Mouse (Mus musculus) myocyte (in vitro differentiated cells): Measurements from ENCODE around the gene Obsl1. TPM values are rescaled to one million over a fixed set of nuclear protein-coding genes. Genes with fewer than 3 reads are reported as not detected.
A peak's percentile ranks its signal among the peaks of the same experiment; 100 is the strongest.

Experiments
- H3K27me3 ChIP-seq: one replicate; pipeline ENCODE4 v1.6.1; 2011; ENCODE audit not compliant: control insufficient read depth, insufficient read depth, insufficient read length
- H3K36me3 ChIP-seq: one replicate; pipeline ENCODE4 v1.6.1; 2011; ENCODE audit not compliant: control insufficient read depth, insufficient read depth
- H3K4me2 ChIP-seq: one replicate; pipeline ENCODE4 v1.6.1; 2011; ENCODE audit warnings: low read depth, control low read depth
- H3K4me3 ChIP-seq: one replicate; pipeline ENCODE4 v1.5.1; 2011; ENCODE audit warnings: mild to moderate bottlenecking, control low read depth, moderate library complexity
- H3K79me2 ChIP-seq: one replicate; pipeline ENCODE4 v1.6.1; 2011; ENCODE audit not compliant: control insufficient read depth, insufficient read depth
- H3ac ChIP-seq: one replicate; pipeline ENCODE4 v1.6.1; 2011; ENCODE audit not compliant: control insufficient read depth, insufficient read length
- CEBPB ChIP-seq: IDR thresholded peaks from 2 replicates; pipeline ENCODE4 v1.6.1; 2011; ENCODE audit warnings: mild to moderate bottlenecking, moderate library complexity; ENCODE audit not compliant: poor library complexity, insufficient read depth, severe bottlenecking
- E2F4 ChIP-seq: IDR thresholded peaks from one replicate; pipeline ENCODE4 v1.6.1; 2011; ENCODE audit warnings: mild to moderate bottlenecking, control low read depth, moderate library complexity; ENCODE audit not compliant: insufficient read depth
- MAX ChIP-seq: IDR thresholded peaks from one replicate; pipeline ENCODE4 v1.6.1; 2011; ENCODE audit warnings: low read depth, mild to moderate bottlenecking, control low read depth
- MYOD1 ChIP-seq, 3 experiments: IDR thresholded peaks; one replicate each; pipeline ENCODE4 v1.6.1; 2011; ENCODE audit warnings: control low read depth in 2 of 3, low read depth in 2 of 3, mild to moderate bottlenecking in 2 of 3, moderate library complexity in 1 of 3; ENCODE audit not compliant: insufficient read length in 2 of 3, control insufficient read depth in 1 of 3
- MYOG ChIP-seq, 3 experiments: IDR thresholded peaks; one replicate each; pipeline ENCODE4 v1.6.1; 2011; ENCODE audit warnings: control low read depth in 2 of 3, low read depth in 2 of 3, mild to moderate bottlenecking in 2 of 3; ENCODE audit not compliant: insufficient read length in 2 of 3, control insufficient read depth in 1 of 3, insufficient read depth in 1 of 3
- POLR2A ChIP-seq: IDR thresholded peaks from one replicate; pipeline ENCODE4 v1.6.1; 2011; ENCODE audit warnings: low read depth, mild to moderate bottlenecking, control low read depth, moderate library complexity; ENCODE audit not compliant: insufficient read length
- POLR2AphosphoS2 ChIP-seq: IDR thresholded peaks from one replicate; pipeline ENCODE4 v1.6.1; 2011; ENCODE audit warnings: low read depth, control low read depth; ENCODE audit not compliant: insufficient read length
- REST ChIP-seq: IDR thresholded peaks from one replicate; pipeline ENCODE4 v1.6.1; 2011; ENCODE audit warnings: mild to moderate bottlenecking, control low read depth, moderate library complexity; ENCODE audit not compliant: insufficient read depth, insufficient read length
- SRF ChIP-seq: IDR thresholded peaks from one replicate; pipeline ENCODE4 v1.6.1; 2011; ENCODE audit warnings: low read depth; ENCODE audit not compliant: control insufficient read depth, insufficient read length
- TCF12 ChIP-seq: IDR thresholded peaks from one replicate; pipeline ENCODE4 v1.6.1; 2011; ENCODE audit warnings: mild to moderate bottlenecking, control low read depth; ENCODE audit not compliant: poor library complexity, insufficient read depth, severe bottlenecking
- TCF3 ChIP-seq: IDR thresholded peaks from one replicate; pipeline ENCODE4 v1.6.1; 2011; ENCODE audit warnings: low read depth, control low read depth; ENCODE audit not compliant: insufficient read length
- USF1 ChIP-seq: IDR thresholded peaks from one replicate; pipeline ENCODE4 v1.6.1; 2011; ENCODE audit warnings: low read depth, mild to moderate bottlenecking, control low read depth, moderate library complexity
- polyA plus RNA-seq: library from polyadenylated mRNA; unstranded; fragments of >200 nt; fragmentation: generic; extraction: Trizol; gene quantifications from one replicate; pipeline ENCODE4 v1.2.1, GENCODE M21; 2012; ENCODE audit warnings: missing spikeins

Gene Obsl1
- polyA plus RNA-seq, 1 experiment = 148 TPM

DNA sequence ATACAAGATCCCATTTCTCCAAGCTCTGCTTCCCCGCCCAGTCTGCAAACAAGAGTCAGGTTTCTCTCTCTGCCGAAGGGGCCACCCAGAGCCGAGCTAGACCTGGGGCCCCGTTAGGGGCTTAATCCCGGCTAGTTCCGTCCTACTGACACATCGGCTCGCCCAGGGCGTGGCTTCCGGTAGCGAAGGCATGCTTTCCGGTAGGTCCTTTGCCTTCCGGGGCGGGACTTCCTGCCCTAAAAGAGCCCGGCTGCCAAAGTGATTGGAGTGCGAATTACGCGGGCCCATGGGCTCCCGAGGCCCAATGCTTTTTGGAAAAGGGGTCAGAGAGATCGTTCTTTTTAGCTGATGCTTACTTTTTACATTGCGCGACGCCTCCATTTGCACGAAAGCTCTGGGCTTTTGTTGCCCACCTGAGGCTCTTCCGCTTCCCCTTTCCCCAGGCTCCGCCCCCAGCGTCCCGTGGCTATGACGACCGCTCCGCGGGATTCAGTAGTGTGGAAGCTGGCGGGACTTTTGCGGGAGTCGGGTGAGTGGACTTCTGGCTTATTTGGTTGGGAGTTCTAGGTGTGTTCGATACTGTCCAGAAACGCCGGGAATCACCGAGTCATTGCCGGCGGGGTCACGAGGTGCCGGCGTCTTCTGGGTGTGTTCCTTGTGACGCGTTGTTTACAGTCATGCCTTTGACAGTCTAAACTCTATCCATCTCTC is 15.2 kb upstream of the Obsl1 start, which contains the start of gene Stk11ip:
Stk11ip (plus strand) TSS at position 209 of the 711 bp plus-strand sequence.
- peak; percentile 18 for TF ChIP-seq E2F4
- TF ChIP-seq CEBPB = no peak
- no peak for TF ChIP-seq TCF3
- TF ChIP-seq MYOD1 (IDR thresholded peaks at IDR 0.05; ENCODE audit: control insufficient read depth in 1 of 3, insufficient read length in 2 of 3, low read depth in 2 of 3) = no peak
- TF ChIP-seq MYOG (IDR thresholded peaks at IDR 0.05; ENCODE audit: control insufficient read depth in 1 of 3, insufficient read depth in 1 of 3, insufficient read length in 2 of 3, low read depth in 2 of 3) = no peak
- no peak for TF ChIP-seq REST
- TF ChIP-seq TCF12 = no peak
- peak; percentile 50 for TF ChIP-seq POLR2A
- peak; percentile 40 for TF ChIP-seq USF1
- TF ChIP-seq POLR2AphosphoS2 = peak; percentile 34
- peak within 1 kb of the TSS; percentile 89 for H3K4me2 ChIP-seq

GRCm38 (mm10) chr1:75519576-75519975 is 13.3 kb upstream of the Obsl1 start:
- Histone ChIP-seq H3K79me2 (peaks cover 4% of the 10 kb centered on the region), H3K4me3 (no peak overlapping the region), H3K4me2 (no peak overlapping the region), H3K36me3 (no peaks in the 10 kb centered on the region), H3K27me3 (no peaks in the 10 kb centered on the region), H3ac (no peak overlapping the region)
- TF ChIP-seq MAX = no peak
- no peak for TF ChIP-seq MYOG (IDR thresholded peaks at IDR 0.05; ENCODE audit: control insufficient read depth in 1 of 3, insufficient read depth in 1 of 3, insufficient read length in 2 of 3, low read depth in 2 of 3)
- TF ChIP-seq POLR2AphosphoS2 = no peak
- no peak for TF ChIP-seq SRF
- no peak for TF ChIP-seq E2F4
- no peak for TF ChIP-seq TCF12
- TF ChIP-seq REST = no peak
- no peak for TF ChIP-seq TCF3
- no peak for TF ChIP-seq USF1
- no peak for TF ChIP-seq CEBPB

More for the DNA sequence above, 15.2 kb upstream of the Obsl1 start, which contains the start of gene Stk11ip:
- Histone ChIP-seq H3K36me3 (no peaks in the 10 kb centered on the region), H3K79me2 (peaks cover 4% of the 10 kb centered on the region), H3ac (peak within 1 kb of the TSS; percentile 8), H3K27me3 (no peaks in the 10 kb centered on the region), H3K4me3 (peak within 1 kb of the TSS; percentile 60)

GRCm38 (mm10) chr1:75518427-75518826 is 12.2 kb upstream of the Obsl1 start:
- TF ChIP-seq REST (no peak), TCF12 (no peak), SRF (no peak), CEBPB (no peak), MYOG (IDR thresholded peaks at IDR 0.05; ENCODE audit: control insufficient read depth in 1 of 3, insufficient read depth in 1 of 3, insufficient read length in 2 of 3, low read depth in 2 of 3) (no peak), POLR2A (no peak), USF1 (no peak), MYOD1 (IDR thresholded peaks at IDR 0.05; ENCODE audit: control insufficient read depth in 1 of 3, insufficient read length in 2 of 3, low read depth in 2 of 3) (no peak), E2F4 (no peak), MAX (no peak), TCF3 (no peak), POLR2AphosphoS2 (no peak)
- no peaks in the 10 kb centered on the region for H3K36me3 ChIP-seq
- no peak overlapping the region for H3ac ChIP-seq
- no peak overlapping the region for H3K4me3 ChIP-seq
- no peaks in the 10 kb centered on the region for H3K27me3 ChIP-seq
- H3K79me2 ChIP-seq = peaks cover 4% of the 10 kb centered on the region
- no peak overlapping the region for H3K4me2 ChIP-seq

DNA sequence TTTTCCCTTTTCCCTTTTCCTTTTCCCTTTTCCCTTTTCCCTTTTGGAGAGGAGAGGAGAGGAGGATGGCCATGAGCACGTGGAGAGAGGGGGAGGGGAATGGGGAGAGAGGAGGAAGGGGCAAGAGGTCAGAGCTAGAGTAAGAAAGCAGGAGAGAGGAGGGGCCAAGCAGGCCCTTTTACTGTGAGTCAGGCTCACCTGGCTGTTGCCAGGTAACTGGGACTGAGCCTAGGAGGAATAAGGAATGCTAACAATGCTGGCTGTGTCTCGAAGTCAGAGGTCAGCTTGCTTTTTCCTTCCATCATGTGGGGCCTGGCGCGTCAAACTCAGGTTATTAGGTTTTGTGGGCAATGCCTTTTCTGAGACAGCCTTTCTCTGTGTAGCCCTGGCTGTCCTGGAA is 11.7 kb upstream of the Obsl1 start:
- peaks cover 4% of the 10 kb centered on the region for H3K79me2 ChIP-seq
- H3K4me2 ChIP-seq = no peak overlapping the region
- no peak overlapping the region for H3K4me3 ChIP-seq
- H3K36me3 ChIP-seq = no peaks in the 10 kb centered on the region
- H3K27me3 ChIP-seq = no peaks in the 10 kb centered on the region
- no peak overlapping the region for H3ac ChIP-seq
- TF ChIP-seq CEBPB (no peak), USF1 (no peak), MAX (no peak), MYOD1 (IDR thresholded peaks at IDR 0.05; ENCODE audit: control insufficient read depth in 1 of 3, insufficient read length in 2 of 3, low read depth in 2 of 3) (no peak), TCF12 (no peak), REST (no peak), E2F4 (no peak), SRF (no peak), POLR2AphosphoS2 (no peak), POLR2A (no peak), MYOG (IDR thresholded peaks at IDR 0.05; ENCODE audit: control insufficient read depth in 1 of 3, insufficient read depth in 1 of 3, insufficient read length in 2 of 3, low read depth in 2 of 3) (no peak), TCF3 (no peak)
